8 mouse cellular contexts compared by ENCODE assay signal in the genomic region with DNA sequence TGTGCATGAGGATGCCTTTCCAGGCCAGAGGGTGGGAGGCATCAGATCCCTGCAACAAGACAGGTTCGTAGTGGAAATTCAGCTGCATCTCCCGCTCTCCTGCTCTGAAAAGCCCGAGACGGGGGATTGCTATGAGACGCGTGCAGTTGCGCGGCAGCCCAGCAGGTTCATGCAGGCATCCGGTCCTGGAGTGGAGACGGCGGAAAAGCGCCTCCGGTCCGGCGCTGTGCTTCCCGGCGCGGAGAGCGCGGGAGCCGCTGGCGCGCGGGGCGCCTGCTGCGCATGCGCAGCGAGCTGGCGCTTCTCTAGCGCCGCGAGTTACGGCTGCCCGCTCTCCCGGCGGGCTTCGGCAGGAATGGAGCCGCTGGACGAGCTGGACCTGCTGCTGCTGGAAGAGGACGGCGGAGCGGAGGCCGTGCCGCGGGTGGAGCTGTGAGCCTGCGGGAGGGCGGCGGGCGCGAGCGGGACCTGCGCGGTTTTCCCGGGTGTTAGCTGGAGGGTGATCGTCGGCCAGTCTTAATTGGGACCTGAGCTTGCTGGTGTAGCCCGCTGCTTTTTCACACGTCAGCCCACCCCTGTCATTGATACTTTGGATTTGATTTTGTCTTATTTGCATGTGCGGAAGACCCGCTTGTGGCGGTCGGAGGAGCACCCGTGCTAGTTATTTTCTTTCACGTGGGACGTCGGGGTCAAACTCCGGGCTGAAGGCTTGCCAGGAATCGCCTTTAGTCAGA. TPM values are rescaled to one million over a fixed set of nuclear protein-coding genes. Genes with fewer than 3 reads are reported as not detected.
DNase-seq lines count a peak whose midpoint lies in the region; ATAC-seq and TF ChIP-seq lines count a peak whose summit lies in the region.

A gene (plus strand): TSS at position 289 of the 734 bp plus-strand sequence.

- peak; percentile 64 for DNase-seq in c-Kit-positive CD71-positive TER-119-negative erythroid progenitor cells, embryonic 14.5 days (ENCODE audit: low read depth)
- DNase-seq in heart, postnatal 10 days: peak; percentile 79 to 81
- DNase-seq in large intestine, adult 2 months (ENCODE audit: low read depth, low spot score): peak; percentile 33
- peak; percentile 86 for DNase-seq in liver, postnatal 0 days
- peak; percentile 77 for DNase-seq in testis, postnatal 10 days (ENCODE audit: low spot score)

- under 1% methylated on average over 68 of the region's 68 CpGs for WGBS in forebrain, embryonic 12.5 days
- WGBS in large intestine, adult 2 months: under 1% methylated on average over 68 of the region's 68 CpGs
- under 1% methylated on average over 63 of the region's 68 CpGs for WGBS in liver, postnatal 0 days (ENCODE audit: insufficient replicate concordance)
- WGBS in neural tube, embryonic 14.5 days: under 1% methylated on average over 68 of the region's 68 CpGs

- ATAC-seq in forebrain, embryonic 12.5 days (ENCODE audit: low FRiP score): peak; percentile 90
- ATAC-seq in liver, postnatal 0 days: peak; percentile 90
- ATAC-seq in neural tube, embryonic 14.5 days (ENCODE audit: low read depth): peak; percentile 95

- no peaks in the 10 kb centered on the region for H3K9me3 ChIP-seq in E14TG2a.4 (ENCODE audit: low read length)
- H3K9me3 ChIP-seq in forebrain, embryonic 12.5 days: no peaks in the 10 kb centered on the region
- no peaks in the 10 kb centered on the region for H3K9me3 ChIP-seq in liver, postnatal 0 days (ENCODE audit: low read length)
- no peaks in the 10 kb centered on the region for H3K9me3 ChIP-seq in neural tube, embryonic 14.5 days (ENCODE audit: control insufficient read depth, low read length)

- peak within 1 kb of the TSS; percentile 64 for H3K4me2 ChIP-seq in forebrain, embryonic 12.5 days
- H3K4me2 ChIP-seq in liver, postnatal 0 days (ENCODE audit: low read depth, low read length): peak within 1 kb of the TSS; percentile 71
- peak within 1 kb of the TSS; percentile 62 for H3K4me2 ChIP-seq in neural tube, embryonic 14.5 days (ENCODE audit: low read depth, low read length)

- TF ChIP-seq CTCF in E14TG2a.4 (conservative IDR thresholded peaks at IDR 0.05; ENCODE audit: low read length): no peak
- TF ChIP-seq CTCF in liver, postnatal 0 days (IDR thresholded peaks at IDR 0.05; ENCODE audit: low read depth): peak; percentile 35

- intact Hi-C loops in heart, postnatal 10 days (cut with DNase I): no loop called here

- peak within 1 kb of the TSS; percentile 94 for H3K27ac ChIP-seq in forebrain, embryonic 12.5 days
- peak within 1 kb of the TSS; percentile 87 for H3K27ac ChIP-seq in liver, postnatal 0 days (ENCODE audit: low read depth)
- peak within 1 kb of the TSS; percentile 71 for H3K27ac ChIP-seq in neural tube, embryonic 14.5 days (ENCODE audit: low read depth, low read length)

- peaks cover 56% of the 10 kb centered on the region for H3K36me3 ChIP-seq in E14TG2a.4 (ENCODE audit: insufficient read depth, low read length)
- peaks cover 48% of the 10 kb centered on the region for H3K36me3 ChIP-seq in forebrain, embryonic 12.5 days (replicated peaks)
- peaks cover 19% of the 10 kb centered on the region for H3K36me3 ChIP-seq in liver, postnatal 0 days (replicated peaks; ENCODE audit: insufficient read depth, low read length)
- peaks cover 13% of the 10 kb centered on the region for H3K36me3 ChIP-seq in neural tube, embryonic 14.5 days (ENCODE audit: control insufficient read depth, insufficient read depth, low read length)

- H3K27me3 ChIP-seq in E14TG2a.4 (ENCODE audit: insufficient read depth, low read length): no peaks in the 10 kb centered on the region
- H3K27me3 ChIP-seq in forebrain, embryonic 12.5 days: no peaks in the 10 kb centered on the region
- no peaks in the 10 kb centered on the region for H3K27me3 ChIP-seq in liver, postnatal 0 days (ENCODE audit: insufficient read depth, low read length)
- no peaks in the 10 kb centered on the region for H3K27me3 ChIP-seq in neural tube, embryonic 14.5 days (ENCODE audit: control insufficient read depth, insufficient read depth, low read length)

- TF ChIP-seq EP300 in liver, postnatal 0 days (IDR thresholded peaks at IDR 0.05; ENCODE audit: low read depth): no peak

- peak within 1 kb of the TSS; percentile 91 for H3K4me3 ChIP-seq in E14TG2a.4 (replicated peaks; ENCODE audit: low read length)
- H3K4me3 ChIP-seq in forebrain, embryonic 12.5 days (replicated peaks): peak within 1 kb of the TSS; percentile 63
- H3K4me3 ChIP-seq in liver, postnatal 0 days (ENCODE audit: low read depth, low read length): peak within 1 kb of the TSS; percentile 84
- H3K4me3 ChIP-seq in neural tube, embryonic 14.5 days (ENCODE audit: low read depth, low read length): peak within 1 kb of the TSS; percentile 68

- peak within 1 kb of the TSS; percentile 68 for H3K9ac ChIP-seq in forebrain, embryonic 12.5 days
- peak within 1 kb of the TSS; percentile 93 for H3K9ac ChIP-seq in liver, postnatal 0 days (replicated peaks)
- H3K9ac ChIP-seq in neural tube, embryonic 14.5 days (replicated peaks; ENCODE audit: low read depth, low read length): peak within 1 kb of the TSS; percentile 72

- peaks cover 32% of the 10 kb centered on the region for H3K4me1 ChIP-seq in E14TG2a.4 (replicated peaks; ENCODE audit: low read depth, low read length)
- H3K4me1 ChIP-seq in forebrain, embryonic 12.5 days: peaks cover 4% of the 10 kb centered on the region; the same call in 1 of the 2 replicates
- H3K4me1 ChIP-seq in liver, postnatal 0 days (ENCODE audit: insufficient read depth): peaks cover 6% of the 10 kb centered on the region; the same call in 1 of the 2 replicates
- H3K4me1 ChIP-seq in neural tube, embryonic 14.5 days (ENCODE audit: control insufficient read depth, insufficient read depth, low read length): no peaks in the 10 kb centered on the region

RNA-seq across cellular contexts. Expression of the gene that starts here (rescaled TPM):
- 24.1 and 25.6 TPM in 2 replicates for polyA plus RNA-seq in forebrain, embryonic 12.5 days (2016; fragmentation: Nextera tagmentation; extraction: Ambion mirVana)
- total RNA-seq in heart, postnatal 10 days (2021): 1 to 10 TPM; 3.3 to 3.5 TPM
- 6.2 and 8.9 TPM in 2 replicates for polyA plus RNA-seq in large intestine, adult 2 months (2012; rRNA removed)
- 10.6 and 11.0 TPM in 2 replicates for polyA plus RNA-seq in liver, postnatal 0 days (2015; fragmentation: Nextera tagmentation; extraction: Ambion mirVana)
- polyA plus RNA-seq in neural tube, embryonic 14.5 days (2014; fragmentation: Nextera tagmentation; extraction: Ambion mirVana): 4.8 and 5.1 TPM in 2 replicates

Comparison
In these comparisons a context has a peak if more than half of its experiments do, and no peak if none do; other contexts are left out.
1. Peak in every context shown above with its lines: DNase-seq, ATAC-seq, H3K4me3 ChIP-seq and H3K27ac ChIP-seq.
2. DNase-seq: peak in every context shown above with its lines; median percentile 86 in liver, postnatal 0 days; 80 in heart, postnatal 10 days; 77 in testis, postnatal 10 days; 64 in c-Kit-positive CD71-positive TER-119-negative erythroid progenitor cells, embryonic 14.5 days; 33 in large intestine, adult 2 months.